Mouse (Mus musculus) bone marrow, adult 2 months (tissue): ENCODE measurements at regions not wholly inside any gene's neighbourhood (a gene's known extent, or its start where the extent isn't known, plus 50 kb on each side); places are given as distances from the start of the nearest gene placed in this dataset.

Experiments
- CTCF ChIP-seq: fragments of 200-500 bp; IDR thresholded peaks from 2 replicates; pipeline ENCODE4 v1.5.1; 2011; ENCODE audit warnings: low read length, control low read depth; ENCODE audit not compliant: control insufficient read depth, insufficient read depth
- POLR2A ChIP-seq: fragments of 200-500 bp; IDR thresholded peaks from 2 replicates; pipeline ENCODE4 v1.6.1; 2011; ENCODE audit warnings: low read depth, mild to moderate bottlenecking, control low read depth, low read length, borderline replicate concordance; ENCODE audit not compliant: control insufficient read depth

DNA sequence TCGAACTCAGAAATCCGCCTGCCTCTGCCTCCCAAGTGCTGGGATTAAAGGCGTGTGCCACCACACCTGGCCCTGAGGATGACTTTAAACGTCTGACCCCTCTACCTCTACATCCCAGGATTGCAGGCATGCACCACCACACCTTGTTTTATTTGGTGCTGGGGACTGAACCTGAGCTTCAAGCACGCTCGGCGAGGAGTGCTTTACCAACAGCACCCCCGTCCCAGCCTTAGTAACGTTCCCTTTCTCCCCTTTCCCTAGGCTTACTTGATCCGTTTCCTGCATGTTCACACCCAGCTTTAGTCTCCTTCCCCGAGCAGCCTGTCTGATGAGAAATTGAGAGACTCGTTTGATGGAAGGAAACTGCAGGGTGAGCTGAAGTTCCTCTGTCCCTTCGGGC, 157.5 kb downstream of the Evx1 start:
- TF ChIP-seq CTCF: no peak
- no peak for TF ChIP-seq POLR2A
